Mouse (Mus musculus) G1E (cell line): ENCODE measurements around the gene Tmigd1. TPM values are rescaled to one million over a fixed set of nuclear protein-coding genes. Genes with fewer than 3 reads are reported as not detected.

Source experiments
- ATAC-seq: 2 replicates; pipeline ENCODE4 v1.8.0; 2016; ENCODE audit warnings: mild to moderate bottlenecking; ENCODE audit not compliant: insufficient number of reproducible peaks, poor library complexity, low FRiP score, severe bottlenecking; ENCODE audit errors: extremely low read depth
- DNase-seq: peaks from one replicate; pipeline ENCODE4 v3.0.0; 2012; ENCODE audit warnings: low spot score
- H3K27me3 ChIP-seq: 2 replicates; pipeline ENCODE4 v1.6.1; 2012; ENCODE audit warnings: mild to moderate bottlenecking, low read length, inconsistent platforms; ENCODE audit not compliant: insufficient read depth
- H3K36me3 ChIP-seq: replicated peaks from 2 replicates; pipeline ENCODE3; 2012; ENCODE audit warnings: mild to moderate bottlenecking, inconsistent platforms
- H3K4me1 ChIP-seq: 2 replicates; pipeline ENCODE4 v1.6.1; 2012; ENCODE audit warnings: low read depth, low read length, inconsistent platforms, mixed read lengths; ENCODE audit not compliant: insufficient read depth
- H3K4me3 ChIP-seq: 2 replicates; pipeline ENCODE4 v1.5.1; 2012; ENCODE audit warnings: low read depth, mild to moderate bottlenecking, inconsistent platforms, low read length, moderate library complexity, mixed read lengths
- H3K9me3 ChIP-seq: replicated peaks from 2 replicates; pipeline ENCODE4 v1.6.1; 2012; ENCODE audit warnings: inconsistent platforms
- CTCF ChIP-seq: IDR thresholded peaks from 2 replicates; pipeline ENCODE4 v1.5.1; 2012; ENCODE audit warnings: low read depth, low read length, inconsistent platforms, mixed read lengths
- GATA1 ChIP-seq: IDR thresholded peaks from 2 replicates; pipeline ENCODE4 v1.6.1; 2012; ENCODE audit warnings: borderline replicate concordance, low read length, inconsistent platforms, mixed read lengths
- GATA2 ChIP-seq: IDR thresholded peaks from 2 replicates; pipeline ENCODE4 v1.6.1; 2012; ENCODE audit warnings: low read depth, low read length, inconsistent platforms, borderline replicate concordance
- POLR2AphosphoS5 ChIP-seq: IDR thresholded peaks from 2 replicates; pipeline ENCODE4 v1.6.1; 2012; ENCODE audit warnings: low read depth, low read length, inconsistent platforms; ENCODE audit not compliant: insufficient replicate concordance
- TAL1 ChIP-seq: conservative IDR thresholded peaks from 2 replicates; pipeline ENCODE4 v1.6.1; 2012; ENCODE audit warnings: low read depth, low read length, inconsistent platforms, mixed read lengths
- polyA plus RNA-seq: library from polyadenylated mRNA; stranded (reverse); fragments of >175 nt; gene quantifications from 2 replicates; pipeline ENCODE4 v1.2.3, GENCODE M21; 2012
- total RNA-seq, 2 experiments: library from RNA; stranded (forward) in 1 of 2; stranded (reverse) in 1 of 2; fragments of 200-1000 nt in 1 of 2; fragments of >200 nt in 1 of 2; fragmentation: Nextera tagmentation in 1 of 2; gene quantifications; 2 replicates each; pipeline ENCODE4 v1.2.3; 2014 to 2017

Gene Tmigd1
- total and polyA plus RNA-seq, 3 experiments = 0.38 TPM; not detected in 2

- Histone ChIP-seq H3K4me3 (no peak overlapping the region), H3K9me3 (no peaks in the 10 kb centered on the region), H3K4me1 (peaks cover 45% of the 10 kb centered on the region), H3K27me3 (no peaks in the 10 kb centered on the region), H3K36me3 (no peaks in the 10 kb centered on the region)
- DNase-seq (no peak), ATAC-seq (no peak)
- TF ChIP-seq CTCF = no peak
- no peak for TF ChIP-seq TAL1
- no peak for TF ChIP-seq GATA1
- TF ChIP-seq GATA2 = no peak
- no peak for TF ChIP-seq POLR2AphosphoS5
Measured at GRCm38 (mm10) chr11:76889339-76890164, 12.4 kb upstream of the Tmigd1 start.

DNA sequence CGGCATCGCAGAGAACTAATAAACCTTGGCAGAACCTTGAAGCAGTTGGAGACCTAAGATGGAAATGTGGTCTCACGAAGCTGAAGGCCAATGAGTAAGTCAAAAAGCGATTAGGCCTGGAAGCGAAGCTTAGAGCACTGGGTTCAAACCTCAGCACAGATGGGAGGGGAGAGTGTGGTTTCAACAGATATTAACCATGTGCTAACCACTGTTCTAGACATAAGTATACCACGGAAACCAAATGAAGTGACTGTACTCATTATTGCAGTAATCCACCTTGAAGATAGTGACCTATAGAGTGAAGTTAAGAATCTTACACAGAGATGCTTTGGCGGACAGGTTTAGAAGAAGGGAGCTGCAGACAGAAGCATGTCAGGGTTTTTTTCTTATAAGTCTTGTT, 10.8 kb upstream of the Tmigd1 start:
- no peaks in the 10 kb centered on the region for H3K27me3 ChIP-seq
- H3K36me3 ChIP-seq = no peaks in the 10 kb centered on the region
- DNase-seq (no peak), ATAC-seq (no peak)
- TF ChIP-seq GATA2 (no peak), TAL1 (no peak), CTCF (no peak), GATA1 (no peak)
- peaks cover 53% of the 10 kb centered on the region for H3K4me1 ChIP-seq
- H3K4me3 ChIP-seq = no peak overlapping the region
- no peaks in the 10 kb centered on the region for H3K9me3 ChIP-seq

DNA sequence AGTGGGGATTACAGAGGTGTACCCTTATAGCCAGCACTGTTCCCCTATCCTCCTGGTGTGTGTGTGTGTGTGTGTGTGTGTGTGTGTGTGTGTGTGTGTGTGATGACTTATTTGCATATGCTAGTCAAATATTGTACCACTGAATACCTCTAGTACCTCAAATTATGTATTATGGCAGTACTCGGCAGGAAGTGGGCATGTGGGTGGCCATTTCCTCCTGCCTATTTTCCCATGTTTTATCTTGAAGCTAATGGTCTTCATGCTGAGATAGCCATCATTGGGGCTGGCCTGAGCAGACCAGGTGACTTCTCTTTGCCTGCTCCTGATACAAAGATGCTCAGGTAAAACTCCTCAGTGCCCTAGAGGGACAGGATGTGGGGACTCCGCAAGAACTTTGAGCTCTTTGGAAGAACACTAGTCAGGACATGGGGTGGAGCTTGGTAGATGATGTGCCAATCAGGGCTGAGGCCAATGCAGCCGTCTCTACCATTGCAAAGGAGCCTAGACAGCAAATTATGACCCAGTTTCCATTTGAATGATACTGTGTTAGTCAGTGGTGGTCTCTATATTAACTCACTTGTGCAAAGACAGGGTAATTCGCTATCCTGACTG, 10.1 kb upstream of the Tmigd1 start:
- no peak for TF ChIP-seq POLR2AphosphoS5
- TF ChIP-seq GATA1 = no peak
- TF ChIP-seq GATA2 = no peak
- no peak for TF ChIP-seq CTCF
- no peak for TF ChIP-seq TAL1
- H3K27me3 ChIP-seq = no peaks in the 10 kb centered on the region
- peaks cover 53% of the 10 kb centered on the region for H3K4me1 ChIP-seq
- DNase-seq = no peak
- H3K36me3 ChIP-seq = no peaks in the 10 kb centered on the region
- H3K4me3 ChIP-seq = no peak overlapping the region
- no peaks in the 10 kb centered on the region for H3K9me3 ChIP-seq
- ATAC-seq = no peak

- peaks cover 58% of the 10 kb centered on the region for H3K4me1 ChIP-seq
- H3K4me3 ChIP-seq = no peak overlapping the region
- DNase-seq (no peak), ATAC-seq (no peak)
- H3K36me3 ChIP-seq = no peaks in the 10 kb centered on the region
- TF ChIP-seq CTCF (no peak), TAL1 (no peak)
- H3K9me3 ChIP-seq = no peaks in the 10 kb centered on the region
- no peaks in the 10 kb centered on the region for H3K27me3 ChIP-seq
Measured at GRCm38 (mm10) chr11:76892972-76893371, 9.0 kb upstream of the Tmigd1 start.

- ATAC-seq = no peak
- H3K36me3 ChIP-seq = no peaks in the 10 kb centered on the region
- H3K4me1 ChIP-seq = peaks cover 63% of the 10 kb centered on the region
Measured at GRCm38 (mm10) chr11:76893570-76893969, 8.4 kb upstream of the Tmigd1 start.

DNA sequence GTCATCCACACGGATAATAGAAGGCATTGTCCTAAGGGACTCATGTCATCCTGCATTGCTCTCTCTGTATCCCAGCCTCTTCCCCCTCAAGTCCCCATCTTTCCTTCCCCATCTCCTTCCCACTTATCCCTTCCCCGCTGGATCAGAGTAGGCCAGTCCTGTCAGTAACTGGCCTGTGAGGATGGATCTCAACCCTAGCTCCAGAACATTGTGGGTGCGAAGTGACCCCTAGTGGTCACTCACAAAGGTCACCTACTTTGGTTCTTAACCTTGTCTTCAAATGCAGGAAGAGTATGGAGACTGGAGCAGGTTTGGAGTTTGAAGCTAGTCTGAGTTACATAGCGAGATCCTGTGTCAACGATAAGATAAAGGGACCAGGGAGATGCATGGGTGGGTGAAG, 7.7 kb upstream of the Tmigd1 start:
- H3K27me3 ChIP-seq = no peaks in the 10 kb centered on the region
- no peak for ATAC-seq
- no peaks in the 10 kb centered on the region for H3K9me3 ChIP-seq
- TF ChIP-seq GATA2 (no peak), CTCF (peak; percentile 64; the same call in 1 of the 2 replicates)
- H3K36me3 ChIP-seq = no peaks in the 10 kb centered on the region
- peak; percentile 22 for DNase-seq
- H3K4me1 ChIP-seq = peaks cover 66% of the 10 kb centered on the region
- no peak overlapping the region for H3K4me3 ChIP-seq

More at GRCm38 (mm10) chr11:76893570-76893969, 8.4 kb upstream of the Tmigd1 start:
- no peak for DNase-seq
- H3K4me3 ChIP-seq = no peak overlapping the region
- no peaks in the 10 kb centered on the region for H3K9me3 ChIP-seq
- TF ChIP-seq GATA2 (no peak), GATA1 (no peak), TAL1 (no peak), POLR2AphosphoS5 (no peak), CTCF (no peak)
- H3K27me3 ChIP-seq = no peaks in the 10 kb centered on the region

DNA sequence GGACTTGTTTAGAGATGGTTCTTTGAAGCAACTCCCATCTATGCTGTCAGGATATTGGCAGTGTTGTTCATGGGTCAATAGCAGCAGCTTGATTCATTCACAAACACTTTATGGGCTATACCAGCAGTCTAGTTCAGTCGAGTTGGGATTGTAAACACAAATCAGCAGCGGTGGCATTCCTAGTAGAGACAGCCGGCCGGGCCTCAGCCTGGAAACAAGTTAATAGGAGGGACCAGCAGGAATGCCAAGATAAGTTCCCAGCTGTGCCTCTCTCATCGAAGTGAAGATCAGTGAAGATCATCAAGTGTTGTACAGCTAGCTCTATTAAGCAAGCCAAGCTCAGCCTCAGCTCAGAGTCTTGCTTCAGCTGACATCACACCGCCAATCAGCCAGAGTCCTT, 5.6 kb upstream of the Tmigd1 start:
- H3K4me1 ChIP-seq = peaks cover 52% of the 10 kb centered on the region
- DNase-seq = no peak
- no peaks in the 10 kb centered on the region for H3K9me3 ChIP-seq
- no peaks in the 10 kb centered on the region for H3K27me3 ChIP-seq
- no peaks in the 10 kb centered on the region for H3K36me3 ChIP-seq
- ATAC-seq = no peak
- H3K4me3 ChIP-seq = no peak overlapping the region
- TF ChIP-seq POLR2AphosphoS5 (no peak), GATA2 (no peak), TAL1 (no peak), GATA1 (no peak), CTCF (no peak)
